Mouse (Mus musculus): ENCODE results near the gene B830017H08Rik. TPM values are rescaled to one million over a fixed set of nuclear protein-coding genes. Genes with fewer than 3 reads are reported as not detected.

B830017H08Rik gene
- not detected in 2 replicates for polyA plus RNA-seq (2016; fragmentation: Nextera tagmentation; extraction: Ambion mirVana)

- no peak for ATAC-seq
- Histone ChIP-seq H3K4me2 (peak within 1 kb of the TSS; percentile 74), H3K9ac (no peak within 1 kb of the TSS; the same call in 1 of the 2 replicates), H3K36me3 (no peaks in the 10 kb centered on the region), H3K9me3 (replicated peaks) (no peaks in the 10 kb centered on the region), H3K4me1 (peaks cover 19% of the 10 kb centered on the region), H3K4me3 (peak within 1 kb of the TSS; percentile 55), H3K27me3 (replicated peaks) (peaks cover 99% of the 10 kb centered on the region), H3K27ac (no peak within 1 kb of the TSS)
- WGBS (ENCODE audit: insufficient replicate concordance), result 27% methylated on average over 7 of the region's 7 CpGs
Observed at GRCm38 (mm10) chr16:17832821-17833220, at the start of gene B830017H08Rik. B830017H08Rik (plus strand) TSS chr16:17833121.

DNA sequence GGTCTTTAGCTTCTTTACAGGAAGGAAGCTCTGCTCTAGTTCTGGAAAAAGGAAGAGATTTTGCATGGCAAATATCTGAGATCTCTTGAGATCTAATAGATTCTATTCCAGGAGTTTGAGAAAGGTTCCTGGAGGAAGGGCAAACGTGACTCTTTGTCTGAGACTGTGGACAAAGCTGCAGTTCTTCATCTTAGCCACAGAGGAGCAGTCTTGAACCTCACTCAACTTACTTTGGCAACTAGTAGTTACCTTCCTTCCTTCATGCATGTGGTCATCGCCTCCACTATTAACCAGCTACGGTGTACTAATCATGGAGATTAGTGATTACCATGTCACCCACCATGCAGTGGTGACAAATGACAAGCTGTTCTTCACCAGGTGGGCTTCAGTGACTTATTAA is 47.6 kb upstream of the B830017H08Rik start:
- Histone ChIP-seq H3K27ac (no peak overlapping the region), H3K36me3 (peaks cover 69% of the 10 kb centered on the region), H3K4me2 (no peak overlapping the region), H3K9ac (no peak overlapping the region), H3K9me3 (replicated peaks) (no peaks in the 10 kb centered on the region), H3K4me1 (no peaks in the 10 kb centered on the region), H3K4me3 (no peak overlapping the region), H3K27me3 (replicated peaks) (no peaks in the 10 kb centered on the region)
- ATAC-seq, result no peak
- 69% methylated on average over 3 of the region's 3 CpGs for WGBS (ENCODE audit: insufficient replicate concordance)

DNA sequence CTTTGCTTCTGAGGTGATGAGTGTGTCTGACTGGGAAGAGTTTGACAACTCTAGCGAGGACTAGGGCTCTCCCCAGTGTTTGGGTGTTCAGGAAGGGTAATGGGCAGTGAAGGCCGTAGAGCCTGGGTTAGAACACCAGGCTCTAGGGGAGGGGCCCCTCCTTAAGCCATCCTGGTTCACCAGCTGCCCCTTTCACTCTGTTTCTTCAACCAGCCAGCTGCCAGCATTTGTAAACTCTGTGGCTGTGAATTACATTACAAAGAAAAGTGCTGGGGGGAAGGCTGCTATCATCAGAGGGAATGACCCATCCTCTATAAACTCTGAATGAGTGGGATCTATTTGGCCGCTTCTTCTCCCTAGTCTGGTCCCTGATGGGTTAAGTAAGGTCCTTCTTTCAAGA is 40.2 kb upstream of the B830017H08Rik start:
- Histone ChIP-seq H3K4me3 (no peak overlapping the region), H3K9me3 (replicated peaks) (no peaks in the 10 kb centered on the region), H3K27ac (no peak overlapping the region), H3K4me2 (no peak overlapping the region), H3K27me3 (replicated peaks) (peaks cover 39% of the 10 kb centered on the region), H3K4me1 (peaks cover 10% of the 10 kb centered on the region), H3K9ac (no peak overlapping the region), H3K36me3 (peaks cover 57% of the 10 kb centered on the region)
- no peak for ATAC-seq
- 74% methylated on average over 3 of the region's 3 CpGs for WGBS (ENCODE audit: insufficient replicate concordance)

GRCm38 (mm10) chr16:17794047-17794446 is 38.9 kb upstream of the B830017H08Rik start:
- Histone ChIP-seq H3K4me2 (no peak overlapping the region), H3K4me1 (peaks cover 10% of the 10 kb centered on the region), H3K27ac (no peak overlapping the region), H3K9ac (no peak overlapping the region), H3K9me3 (replicated peaks) (no peaks in the 10 kb centered on the region), H3K27me3 (replicated peaks) (peaks cover 53% of the 10 kb centered on the region), H3K36me3 (peaks cover 45% of the 10 kb centered on the region), H3K4me3 (no peak overlapping the region)
- 74% methylated on average over 4 of the region's 4 CpGs for WGBS (ENCODE audit: insufficient replicate concordance)
- ATAC-seq, result no peak

DNA sequence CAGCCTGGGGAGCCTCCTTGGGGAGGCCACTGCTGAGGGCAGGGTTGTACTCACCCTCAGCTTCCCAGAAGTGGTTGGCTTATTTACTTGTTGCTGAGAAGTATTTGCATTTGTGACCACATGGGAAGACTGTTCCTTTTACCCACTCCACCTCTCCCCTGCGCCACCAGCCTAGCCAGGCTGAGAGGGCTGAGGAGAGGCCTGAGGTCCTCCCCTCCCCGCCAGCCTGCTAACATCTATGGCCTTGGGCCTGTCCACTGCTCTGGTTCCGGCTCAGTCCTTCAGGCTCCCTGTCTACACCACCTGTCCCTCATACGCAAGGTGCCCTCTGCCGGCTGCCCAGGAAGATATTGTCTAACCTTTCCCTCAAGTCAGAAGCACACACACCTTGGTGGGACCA is 37.3 kb upstream of the B830017H08Rik start:
- no peaks in the 10 kb centered on the region for H3K9me3 ChIP-seq (replicated peaks)
- 52% methylated on average over 5 of the region's 5 CpGs for WGBS (ENCODE audit: insufficient replicate concordance)
- H3K27ac ChIP-seq, result no peak overlapping the region
- 0 out of 2 replicates have a peak, but pooled peaks have one; percentile 27 for ATAC-seq
- peaks cover 29% of the 10 kb centered on the region for H3K36me3 ChIP-seq
- no peak overlapping the region for H3K4me3 ChIP-seq
- H3K27me3 ChIP-seq (replicated peaks), result peaks cover 69% of the 10 kb centered on the region
- peaks cover 10% of the 10 kb centered on the region for H3K4me1 ChIP-seq
- no peak overlapping the region for H3K9ac ChIP-seq
- H3K4me2 ChIP-seq, result no peak overlapping the region

GRCm38 (mm10) chr16:17796519-17796918 is 36.4 kb upstream of the B830017H08Rik start:
- peaks cover 77% of the 10 kb centered on the region for H3K27me3 ChIP-seq (replicated peaks)
- no peak overlapping the region for H3K9ac ChIP-seq
- H3K4me1 ChIP-seq, result peaks cover 10% of the 10 kb centered on the region
- ATAC-seq, result no peak
- no peak overlapping the region for H3K27ac ChIP-seq
- peak overlapping the region; percentile 52 for H3K4me3 ChIP-seq
- no peaks in the 10 kb centered on the region for H3K9me3 ChIP-seq (replicated peaks)
- peak overlapping the region; percentile 60 for H3K4me2 ChIP-seq
- peaks cover 21% of the 10 kb centered on the region for H3K36me3 ChIP-seq

DNA sequence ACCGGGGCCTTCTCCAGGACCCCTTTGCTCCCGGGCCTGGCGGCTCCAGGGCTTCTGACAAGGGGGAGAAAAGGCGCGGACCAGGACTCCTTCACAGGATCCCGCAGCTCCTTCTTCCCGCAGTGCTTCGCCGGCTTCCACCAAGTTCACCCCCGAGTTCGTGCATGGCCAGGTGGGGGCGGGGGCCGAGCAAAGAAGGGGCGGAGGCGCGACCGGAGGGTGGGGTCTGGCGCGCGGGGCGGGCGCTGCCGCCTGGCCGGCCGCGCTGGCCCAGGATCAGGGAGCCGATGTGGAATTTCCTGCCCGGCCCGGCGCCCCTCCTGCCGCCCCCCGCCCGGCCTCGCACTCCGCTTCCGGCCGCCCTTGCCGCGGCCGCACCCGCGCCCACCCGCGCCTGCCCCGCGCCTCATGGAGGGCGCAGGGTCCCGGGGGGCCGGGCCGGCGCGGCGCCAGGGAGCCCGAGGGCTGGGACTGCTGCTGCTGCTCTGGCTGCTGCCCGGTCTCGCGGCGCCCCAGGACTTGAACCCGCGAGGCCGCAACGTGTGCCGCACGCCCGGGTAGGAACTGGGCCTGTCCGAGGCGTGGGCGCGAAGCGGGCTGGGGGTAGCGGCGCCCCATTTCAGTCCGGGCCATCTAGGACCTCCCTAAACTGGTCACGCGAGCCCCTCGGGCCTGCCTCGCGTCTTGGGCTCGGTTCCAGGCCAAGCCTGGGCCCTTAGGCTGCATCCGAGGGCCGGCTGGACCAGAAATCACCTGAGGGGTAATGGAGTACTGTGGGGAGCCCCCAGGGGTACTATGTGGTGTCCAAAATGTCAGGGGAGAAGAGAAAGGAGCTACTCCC is 35.7 kb upstream of the B830017H08Rik start, which contains the start of gene Scarf2:
TSS of gene Scarf2 (plus strand) at position 312 of the 841 bp plus-strand sequence.
- H3K27ac ChIP-seq, result peak within 1 kb of the TSS; percentile 36
- peak within 1 kb of the TSS; percentile 52 for H3K4me3 ChIP-seq
- peak; percentile 19; the same call in 1 of the 2 replicates for ATAC-seq
- peaks cover 84% of the 10 kb centered on the region for H3K27me3 ChIP-seq (replicated peaks)
- H3K36me3 ChIP-seq, result peaks cover 14% of the 10 kb centered on the region
- peak within 1 kb of the TSS; percentile 55 for H3K9ac ChIP-seq
- H3K4me1 ChIP-seq, result peaks cover 10% of the 10 kb centered on the region
- peak within 1 kb of the TSS; percentile 60 for H3K4me2 ChIP-seq
- H3K9me3 ChIP-seq (replicated peaks), result no peaks in the 10 kb centered on the region
- WGBS (ENCODE audit: insufficient replicate concordance), result 3% methylated on average over 79 of the region's 81 CpGs

- H3K27me3 ChIP-seq (replicated peaks), result peaks cover 91% of the 10 kb centered on the region
- H3K9ac ChIP-seq, result peak overlapping the region; percentile 55
Observed at GRCm38 (mm10) chr16:17797812-17798311, 35.1 kb upstream of the B830017H08Rik start.

DNA sequence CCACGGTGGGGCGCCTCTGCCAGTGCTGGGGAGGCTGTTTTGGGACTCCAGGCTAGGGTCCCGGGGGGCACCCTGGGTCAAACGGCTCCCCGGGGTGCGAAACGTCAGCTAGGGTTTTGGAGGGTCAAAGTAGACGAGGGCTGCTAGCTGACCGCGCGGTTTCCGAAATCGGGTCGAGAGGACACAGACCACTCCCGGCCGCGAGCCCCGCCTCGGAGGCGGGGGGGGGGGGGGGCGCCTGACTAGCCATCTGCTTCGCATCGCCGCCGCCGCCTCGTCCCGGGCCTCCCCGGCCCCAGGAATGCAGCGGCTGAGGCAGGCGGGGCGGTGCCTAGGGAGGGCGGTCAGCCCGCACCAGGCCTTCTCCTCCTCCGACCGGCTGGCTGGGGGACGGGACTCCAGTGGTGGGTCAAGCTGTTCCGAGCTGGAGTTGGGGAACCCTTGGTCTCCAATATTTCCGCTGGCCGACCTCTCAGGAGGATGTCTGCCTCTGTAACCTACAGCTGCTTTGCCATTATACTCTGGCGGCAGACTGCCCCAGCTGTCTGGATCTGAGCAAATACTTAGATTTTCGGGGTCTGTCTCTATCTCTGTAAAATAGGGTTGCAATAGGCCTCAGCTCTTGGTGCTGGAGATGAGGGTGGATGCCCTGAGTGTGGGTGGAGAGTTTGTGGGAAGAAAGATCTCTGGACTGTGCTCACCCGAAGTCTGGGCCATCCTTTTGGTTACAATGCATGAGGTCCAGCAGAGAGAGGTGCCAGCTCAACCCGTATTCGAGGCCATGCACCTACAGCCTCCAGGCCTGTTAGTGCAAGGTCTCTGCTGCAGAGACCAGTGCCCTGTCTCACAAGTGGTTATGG is 34.4 kb upstream of the B830017H08Rik start:
- Histone ChIP-seq H3K4me3 (peak overlapping the region; percentile 52), H3K4me2 (peak overlapping the region; percentile 60), H3K27me3 (replicated peaks) (peaks cover 98% of the 10 kb centered on the region), H3K9ac (peak overlapping the region; percentile 55; the same call in 1 of the 2 replicates), H3K27ac (peak overlapping the region; percentile 36; the same call in 1 of the 2 replicates), H3K4me1 (peaks cover 22% of the 10 kb centered on the region), H3K36me3 (0 out of 2 replicates have a peak, but pooled peaks cover under 1% of the 10 kb centered on the region), H3K9me3 (replicated peaks) (no peaks in the 10 kb centered on the region)
- 5% methylated on average over 40 of the region's 45 CpGs for WGBS (ENCODE audit: insufficient replicate concordance)
- ATAC-seq, result no peak

More at GRCm38 (mm10) chr16:17797812-17798311, 35.1 kb upstream of the B830017H08Rik start:
- Histone ChIP-seq H3K4me3 (peak overlapping the region; percentile 52), H3K9me3 (replicated peaks) (no peaks in the 10 kb centered on the region), H3K4me2 (peak overlapping the region; percentile 60), H3K4me1 (peaks cover 15% of the 10 kb centered on the region), H3K27ac (peak overlapping the region; percentile 36; the same call in 1 of the 2 replicates), H3K36me3 (peaks cover 7% of the 10 kb centered on the region; the same call in 1 of the 2 replicates)
- ATAC-seq, result 0 out of 2 replicates have a peak, but pooled peaks have one; percentile 6
- 7% methylated on average over 29 of the region's 29 CpGs for WGBS (ENCODE audit: insufficient replicate concordance)

DNA sequence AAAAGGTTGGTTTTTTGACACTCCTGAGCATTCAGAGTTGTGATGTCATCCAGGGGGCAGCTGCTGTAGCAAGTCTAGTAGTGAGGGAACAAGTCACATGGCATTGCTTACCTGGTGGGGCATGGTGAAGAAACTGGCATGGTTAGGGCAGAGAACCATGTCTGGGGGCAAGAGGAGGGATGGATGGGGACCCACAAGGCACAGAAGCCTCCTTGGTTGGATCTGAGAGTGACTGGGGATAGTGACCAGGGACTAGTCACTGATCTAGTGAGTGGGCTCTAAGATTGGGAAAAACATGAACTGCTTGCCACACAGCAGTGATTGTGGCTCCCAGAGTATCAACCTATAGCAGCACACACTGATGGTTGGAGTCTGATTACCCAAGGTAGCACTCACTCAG is 33.3 kb upstream of the B830017H08Rik start:
- H3K36me3 ChIP-seq, result no peaks in the 10 kb centered on the region
- no peak for ATAC-seq
- no peaks in the 10 kb centered on the region for H3K9me3 ChIP-seq (replicated peaks)
- peaks cover 100% of the 10 kb centered on the region for H3K27me3 ChIP-seq (replicated peaks)
- no peak overlapping the region for H3K4me3 ChIP-seq
- no peak overlapping the region for H3K9ac ChIP-seq
- no peak overlapping the region for H3K4me2 ChIP-seq
- peaks cover 31% of the 10 kb centered on the region for H3K4me1 ChIP-seq
- H3K27ac ChIP-seq, result no peak overlapping the region

GRCm38 (mm10) chr16:17801777-17802455 is 31.0 kb upstream of the B830017H08Rik start:
- ATAC-seq, result no peak
- H3K9ac ChIP-seq, result no peak overlapping the region
- no peak overlapping the region for H3K27ac ChIP-seq
- H3K4me2 ChIP-seq, result no peak overlapping the region
- WGBS (ENCODE audit: insufficient replicate concordance), result 9% methylated on average over 7 of the region's 7 CpGs
- peaks cover 100% of the 10 kb centered on the region for H3K27me3 ChIP-seq (replicated peaks)
- H3K4me1 ChIP-seq, result peaks cover 37% of the 10 kb centered on the region
- H3K36me3 ChIP-seq, result no peaks in the 10 kb centered on the region
- no peak overlapping the region for H3K4me3 ChIP-seq
- H3K9me3 ChIP-seq (replicated peaks), result no peaks in the 10 kb centered on the region
